Mouse (Mus musculus): ENCODE data around the gene Prrg4.
"Not testable (repeated sequence)": the region's sequence is repeated elsewhere in the genome, so short reads cannot be mapped to it uniquely, and the experiment has no call there.

GRCm38 (mm10) chr2:104887331-104887730 lies 37.7 kb upstream of the Prrg4 start:
- TF ChIP-seq TAL1, GATA1 (IDR thresholded peaks at IDR 0.05; ENCODE audit: low read length): not testable (repeated sequence)
